Mouse (Mus musculus) mature B cell (primary cell): ENCODE results near the gene Ganab.
"Not testable (repeated sequence)": the region's sequence is repeated elsewhere in the genome, so short reads cannot be mapped to it uniquely, and the experiment has no call there.

Source experiments
- in situ Hi-C: fragments of 300-500 bp; cut with MboI; formaldehyde crosslinking; loops from 2 replicates; pipeline ENCODE4 v1.14.3; 2019

The Ganab gene

DNA sequence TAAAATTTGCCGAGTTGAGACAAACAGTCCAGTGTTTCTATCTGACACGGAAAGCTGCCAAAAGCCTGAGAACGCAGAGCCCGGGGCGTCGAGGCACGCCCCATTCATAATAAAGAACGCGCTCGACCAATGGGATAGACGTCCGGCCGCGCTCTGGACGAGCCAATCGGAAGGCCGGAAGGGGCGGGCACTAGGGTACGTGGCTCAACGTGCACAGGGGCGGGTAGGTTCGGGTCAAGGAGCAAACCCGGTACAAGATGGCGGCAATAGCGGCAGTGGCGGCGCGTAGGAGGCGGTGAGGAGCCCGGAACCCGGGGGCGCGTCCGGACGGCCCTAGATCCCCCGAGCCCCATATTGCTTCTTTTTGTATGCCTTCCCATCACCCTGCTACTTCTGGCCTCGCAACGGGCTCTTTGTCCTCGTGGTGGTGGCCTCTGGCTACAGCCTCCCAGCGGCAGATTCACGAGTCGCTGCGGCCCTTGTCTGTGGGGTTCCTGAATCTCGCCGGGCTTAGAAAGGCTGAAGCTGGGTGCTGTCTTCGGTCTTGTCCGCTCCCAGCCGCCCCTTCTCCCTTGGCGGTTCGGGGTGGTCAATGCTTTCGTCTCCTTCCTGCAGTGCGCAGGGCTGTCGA is at the start of gene Ganab:
Ganab (plus strand) TSS at position 207 of the 631 bp plus-strand sequence.
- in situ Hi-C loops = no loop called here

DNA sequence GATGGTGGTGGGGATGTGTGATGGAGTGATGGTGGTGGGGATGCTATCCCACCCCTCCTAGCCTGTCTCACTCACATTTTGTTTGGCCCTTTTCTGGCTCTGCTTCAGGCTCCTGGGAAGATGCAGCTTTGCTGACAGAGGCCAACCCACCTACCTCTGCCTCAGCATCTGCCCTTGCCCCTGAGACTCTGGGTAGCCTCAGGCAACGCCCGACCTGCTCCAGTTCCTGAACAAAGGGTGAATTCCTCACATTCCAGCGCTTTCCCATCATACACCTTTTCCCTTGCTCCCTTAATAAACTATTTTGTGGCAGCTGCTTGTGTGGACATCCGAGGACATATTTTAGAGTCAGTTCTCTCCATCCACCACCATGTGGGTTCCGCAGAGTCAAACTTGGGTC is 49.5 kb upstream of the Ganab start:
- in situ Hi-C loops = no loop called here

GRCm38 (mm10) chr19:8850402-8850901 is 47.4 kb upstream of the Ganab start, which contains the start of gene Lrrn4cl:
Gene Lrrn4cl (plus strand): TSS chr19:8850768.
- in situ Hi-C loops = loop anchor here (5.0 kb wide), 1 partner anchor 262 kb away; no protein-coding TSS in a partner anchor

DNA sequence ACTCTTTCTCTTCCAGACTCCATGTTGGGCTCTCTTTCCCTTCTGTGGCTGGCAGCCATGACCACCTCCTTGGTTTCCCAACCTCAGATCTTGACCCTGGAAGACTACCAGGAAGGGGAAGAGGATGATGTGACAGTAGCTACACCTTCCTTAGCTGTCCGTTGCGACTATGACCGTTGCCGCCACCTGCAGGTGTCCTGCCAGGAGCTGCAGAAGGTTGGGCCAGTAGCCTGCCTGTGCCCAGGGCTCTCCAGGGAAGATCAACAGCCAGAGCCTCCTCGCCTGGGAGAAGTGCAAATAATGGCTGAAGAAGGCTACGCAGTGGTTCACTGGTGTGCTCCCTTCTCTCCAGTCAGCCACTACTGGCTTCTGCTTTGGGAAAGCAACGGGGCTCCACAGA is 46.2 kb upstream of the Ganab start:
- in situ Hi-C loops = loop anchor here (5.0 kb wide), 1 partner anchor 261 kb away; no protein-coding TSS in a partner anchor

- in situ Hi-C loops = loop anchor here (5.0 kb wide), 1 partner anchor 260 kb away; no protein-coding TSS in a partner anchor
These were observed 45.5 kb upstream of the Ganab start for GRCm38 (mm10) chr19:8852236-8852928.

GRCm38 (mm10) chr19:8853117-8853516 is 44.8 kb upstream of the Ganab start:
- in situ Hi-C loops = loop anchor here (5.0 kb wide), 1 partner anchor 259 kb away; no protein-coding TSS in a partner anchor

DNA sequence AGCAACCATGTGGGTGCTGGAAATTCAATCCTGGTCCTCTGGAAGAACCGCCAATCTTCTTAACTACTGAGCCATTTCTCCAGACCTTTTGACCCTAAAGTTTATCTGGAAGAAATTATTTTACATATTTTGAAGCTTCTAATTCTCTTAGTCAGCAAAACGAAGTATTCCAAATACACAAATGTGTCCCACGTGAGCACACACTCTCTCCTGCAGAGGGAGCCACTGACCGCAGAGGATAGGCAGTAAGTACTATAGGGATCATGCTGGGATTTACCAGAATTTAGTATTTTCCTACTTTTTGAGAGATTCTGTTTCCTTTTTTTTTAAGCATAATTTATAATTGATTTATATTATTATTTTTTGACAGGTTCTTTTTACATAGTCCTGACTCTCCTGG is 40.2 kb upstream of the Ganab start:
- in situ Hi-C loops = no loop called here

DNA sequence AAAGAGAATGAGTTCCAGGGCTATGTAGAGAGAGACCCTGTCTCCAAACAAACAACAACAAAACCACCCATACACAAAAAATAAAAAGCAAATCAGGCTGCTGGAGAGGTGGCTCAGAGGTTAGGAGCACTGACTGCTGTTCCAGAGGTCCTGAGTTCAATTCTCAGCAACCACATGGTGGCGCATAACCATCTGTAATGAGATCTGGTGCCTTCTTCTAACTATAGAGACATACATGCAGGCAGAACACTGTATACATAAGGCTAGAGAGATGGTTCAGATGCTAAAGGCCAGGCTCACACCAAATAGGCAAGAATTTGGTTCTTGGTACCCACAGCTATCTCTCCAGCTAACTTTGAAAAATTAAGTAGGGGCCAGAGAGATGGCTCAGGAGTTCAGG is 38.9 kb upstream of the Ganab start:
- in situ Hi-C loops = no loop called here

GRCm38 (mm10) chr19:8864265-8864664 is 33.6 kb upstream of the Ganab start:
- in situ Hi-C loops = no loop called here

DNA sequence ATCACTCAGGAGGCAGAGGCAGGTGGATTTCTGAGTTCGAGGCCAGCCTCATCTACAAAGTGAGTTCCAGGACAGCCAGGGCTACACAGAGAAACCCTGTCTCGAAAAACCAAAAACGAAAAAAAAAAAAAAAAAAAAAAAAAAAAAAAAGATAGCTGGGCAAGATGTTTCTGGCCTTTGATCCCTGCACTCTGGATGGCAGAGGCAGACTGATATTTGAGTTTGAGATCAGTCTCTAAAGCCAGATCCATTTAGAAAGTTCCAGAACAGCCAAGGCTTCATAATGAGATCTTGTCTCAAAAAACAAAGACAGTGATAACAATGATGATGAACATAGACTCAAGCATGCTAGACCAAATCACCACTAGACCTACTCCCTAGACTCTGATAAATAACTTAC is 27.5 kb upstream of the Ganab start:
- in situ Hi-C loops = not testable (repeated sequence)

DNA sequence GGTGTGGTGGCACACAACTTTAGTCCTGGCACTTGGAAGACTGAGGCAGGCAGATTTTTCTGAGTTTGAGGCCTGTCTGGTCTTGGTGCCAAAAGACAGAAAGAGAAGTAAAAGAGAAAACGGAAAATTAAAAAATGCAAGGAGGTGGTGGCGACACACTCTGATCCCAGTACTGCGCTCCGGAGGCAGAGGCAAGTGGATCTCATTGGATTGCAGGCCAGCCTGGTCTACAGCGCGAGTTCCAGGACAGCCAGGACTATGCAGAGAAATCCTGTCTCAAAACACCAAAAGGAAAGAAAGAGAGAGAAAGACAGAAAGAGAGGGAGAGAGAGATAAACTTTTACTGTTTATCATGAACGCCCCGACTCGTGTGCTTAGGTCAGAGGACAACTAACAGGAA is 27.0 kb upstream of the Ganab start:
- in situ Hi-C loops = no loop called here

GRCm38 (mm10) chr19:8871267-8872186 is 26.3 kb upstream of the Ganab start, which contains the start of gene Ubxn1:
Gene Ubxn1 (plus strand): TSS chr19:8871496.
- in situ Hi-C loops = no loop called here

GRCm38 (mm10) chr19:8872266-8872840 is 25.5 kb upstream of the Ganab start:
- in situ Hi-C loops = no loop called here

DNA sequence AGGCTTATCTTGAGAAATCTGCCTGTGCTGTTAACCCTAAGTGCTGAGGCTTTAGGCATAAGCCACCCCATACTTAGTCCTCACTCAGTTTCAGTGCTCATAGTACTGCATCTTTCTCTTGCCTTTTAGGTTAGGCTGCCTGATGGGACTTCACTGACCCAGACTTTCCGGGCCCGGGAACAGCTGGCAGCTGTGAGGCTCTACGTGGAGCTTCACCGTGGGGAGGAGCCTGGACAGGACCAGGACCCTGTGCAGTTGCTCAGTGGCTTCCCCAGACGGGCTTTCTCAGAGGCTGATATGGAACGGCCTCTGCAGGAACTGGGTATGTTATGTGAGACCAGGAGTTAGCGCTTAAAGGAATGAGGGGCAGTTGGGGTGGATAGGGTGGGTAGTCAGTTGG is 22.8 kb upstream of the Ganab start:
- in situ Hi-C loops = no loop called here

- in situ Hi-C loops = no loop called here
These were observed 17.4 kb upstream of the Ganab start, which contains the start of gene Uqcc3 for GRCm38 (mm10) chr19:8880311-8881033. Gene Uqcc3 (minus strand): TSS chr19:8880923.

DNA sequence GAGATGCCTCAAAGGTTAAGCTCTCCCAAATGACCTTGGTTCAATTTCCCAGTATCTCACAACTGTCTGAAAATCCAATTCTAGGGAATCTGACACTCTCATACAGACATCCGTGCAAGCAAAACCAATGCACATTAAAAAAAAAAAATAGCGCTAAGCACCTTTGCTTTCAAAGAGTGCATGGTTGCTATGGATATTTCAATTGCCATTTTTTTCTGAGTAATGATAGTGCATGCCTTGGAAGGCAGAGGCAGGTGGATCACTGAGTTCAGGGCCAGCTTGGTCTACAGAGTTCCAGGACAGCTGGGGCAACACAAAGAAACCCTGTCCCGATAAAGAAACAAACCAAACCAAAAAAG is 16.9 kb upstream of the Ganab start:
- in situ Hi-C loops = no loop called here

- in situ Hi-C loops = no loop called here
These were observed 14.3 kb upstream of the Ganab start, which contains the start of the genes Lbhd1 and Gm49403 for GRCm38 (mm10) chr19:8883616-8884015. Gene Lbhd1 (plus strand): TSS chr19:8883732. Gene Gm49403 (plus strand): TSS chr19:8883930.

- in situ Hi-C loops = no loop called here
These were observed 10.8 kb upstream of the Ganab start for GRCm38 (mm10) chr19:8886916-8887584.

GRCm38 (mm10) chr19:8887585-8888463 is 10.0 kb upstream of the Ganab start:
- in situ Hi-C loops = no loop called here
